In genomic region chr16:32665851-32666665, GRCm38 (mm10) we compare ENCODE assay signal across 7 mouse cellular contexts. TPM values are rescaled to one million over a fixed set of nuclear protein-coding genes. Genes with fewer than 3 reads are reported as not detected.
DNase-seq lines count a peak whose midpoint lies in the region; ATAC-seq and TF ChIP-seq lines count a peak whose summit lies in the region.

No protein-coding gene starts in this region.

- no peaks in the 10 kb centered on the region for H3K79me2 ChIP-seq in CH12.LX (replicated peaks; ENCODE audit: control insufficient read depth, extremely low read depth, insufficient read depth, poor library complexity, severe bottlenecking)

- no peaks in the 10 kb centered on the region for H3K9me3 ChIP-seq in CH12.LX (replicated peaks; ENCODE audit: low read length)
- H3K9me3 ChIP-seq in forebrain, embryonic 12.5 days = no peaks in the 10 kb centered on the region
- H3K9me3 ChIP-seq in intestine, postnatal 0 days (ENCODE audit: control insufficient read depth) = no peaks in the 10 kb centered on the region

- peak; percentile 40; the same call in 1 of the 2 replicates for TF ChIP-seq POLR2A in CH12.LX (IDR thresholded peaks at IDR 0.05; ENCODE audit: low read depth, low read length)
- TF ChIP-seq POLR2A in thymus, adult 2 months (IDR thresholded peaks at IDR 0.05; ENCODE audit: control insufficient read depth, extremely low read depth, insufficient read depth, low read length, poor library complexity) = no peak

- TF ChIP-seq EP300 in CH12.LX (IDR thresholded peaks at IDR 0.05; ENCODE audit: low read length) = peak; percentile 88

- H3K9ac ChIP-seq in CH12.LX (ENCODE audit: insufficient read depth, low read depth) = no peak overlapping the region
- H3K9ac ChIP-seq in forebrain, embryonic 12.5 days = 0 out of 2 replicates have a peak overlapping the region, but pooled peaks have one; percentile 2
- no peak overlapping the region for H3K9ac ChIP-seq in intestine, postnatal 0 days (ENCODE audit: low read depth, low read length)

- peak overlapping the region; percentile 60; the same call in 1 of the 2 replicates for H3K4me2 ChIP-seq in CH12.LX (ENCODE audit: insufficient read depth, low read depth, poor library complexity, severe bottlenecking)
- peak overlapping the region; percentile 2; the same call in 1 of the 2 replicates for H3K4me2 ChIP-seq in forebrain, embryonic 12.5 days
- no peak overlapping the region for H3K4me2 ChIP-seq in intestine, postnatal 0 days (replicated peaks; ENCODE audit: low read depth)

- no peak for ATAC-seq in forebrain, embryonic 12.5 days (ENCODE audit: low FRiP score)
- peak; percentile 61 for ATAC-seq in intestine, postnatal 0 days

- H3K4me1 ChIP-seq in CH12.LX (ENCODE audit: control insufficient read depth in 1 of 2, insufficient read depth in 2 of 2) = peaks cover 42 to 81% of the 10 kb centered on the region in 2 experiments
- peaks cover 53% of the 10 kb centered on the region for H3K4me1 ChIP-seq in forebrain, embryonic 12.5 days
- H3K4me1 ChIP-seq in intestine, postnatal 0 days (replicated peaks; ENCODE audit: control insufficient read depth, insufficient read depth, low read length) = peaks cover 10% of the 10 kb centered on the region
- peaks cover 59% of the 10 kb centered on the region for H3K4me1 ChIP-seq in thymus, adult 2 months (replicated peaks; ENCODE audit: control insufficient read depth, insufficient read depth, low read length)

- peaks cover 0 to 51% of the 10 kb centered on the region in 2 experiments for H3K36me3 ChIP-seq in CH12.LX (replicated peaks in 1 of 2; ENCODE audit: control insufficient read depth in 1 of 2, insufficient read depth in 1 of 2, low read length in 1 of 2)
- peaks cover 16% of the 10 kb centered on the region for H3K36me3 ChIP-seq in forebrain, embryonic 12.5 days (replicated peaks)
- peaks cover 12% of the 10 kb centered on the region for H3K36me3 ChIP-seq in intestine, postnatal 0 days (ENCODE audit: control insufficient read depth, insufficient read depth)
- peaks cover 28% of the 10 kb centered on the region for H3K36me3 ChIP-seq in thymus, adult 2 months (ENCODE audit: control insufficient read depth, insufficient read depth, low read length)

- dilution Hi-C loops in CH12.LX (cut with MboI; ENCODE audit: extremely low pct_ligation_motif_present, extremely low pct_unique_long_range_greater_than_20kb, low sequenced_read_pairs) = no loop called here

- peak overlapping the region in 1 of 3 experiments; percentile 11 for H3K4me3 ChIP-seq in CH12.LX (replicated peaks in 1 of 3; ENCODE audit: low read depth in 2 of 3, low read length in 2 of 3, poor library complexity in 1 of 3)
- H3K4me3 ChIP-seq in forebrain, embryonic 12.5 days (replicated peaks) = no peak overlapping the region
- no peak overlapping the region for H3K4me3 ChIP-seq in intestine, postnatal 0 days (ENCODE audit: low read depth, low read length)
- no peak overlapping the region for H3K4me3 ChIP-seq in thymus, adult 2 months (ENCODE audit: control insufficient read depth, insufficient read depth, low read length)

- H3K27me3 ChIP-seq in CH12.LX (replicated peaks) = no peaks in the 10 kb centered on the region
- no peaks in the 10 kb centered on the region for H3K27me3 ChIP-seq in forebrain, embryonic 12.5 days
- no peaks in the 10 kb centered on the region for H3K27me3 ChIP-seq in intestine, postnatal 0 days (replicated peaks; ENCODE audit: control insufficient read depth, insufficient read depth, low read length)
- no peaks in the 10 kb centered on the region for H3K27me3 ChIP-seq in thymus, adult 2 months (ENCODE audit: control insufficient read depth, insufficient read depth, low read length)

- peak overlapping the region; percentile 46 for H3K27ac ChIP-seq in CH12.LX (ENCODE audit: insufficient read depth, low read depth)
- H3K27ac ChIP-seq in forebrain, embryonic 12.5 days = peak overlapping the region; percentile 46
- peak overlapping the region; percentile 66; the same call in 1 of the 2 replicates for H3K27ac ChIP-seq in intestine, postnatal 0 days (ENCODE audit: low read depth, low read length)
- no peak overlapping the region for H3K27ac ChIP-seq in thymus, adult 2 months (ENCODE audit: control insufficient read depth, insufficient read depth, low read length)

- in situ Hi-C loops in CH12.LX (cut with MboI; ENCODE audit: low pct_ligation_motif_present, low pct_unique_long_range_greater_than_20kb, low sequenced_read_pairs) = no loop called here

- DNase-seq in CH12.LX (ENCODE audit: extremely low read depth) (peak; percentile 70), ES-CJ7 (ENCODE audit: low read depth, low spot score) (peak; percentile 80)
- peak; percentile 60 to 80 for DNase-seq in lung, postnatal 4 days
- no peak for DNase-seq in thymus, adult 2 months
- DNase-seq in frontal cortex, postnatal 25 days (ENCODE audit: low spot score in 2 of 2) = no peak

- WGBS in forebrain, embryonic 12.5 days = 46% methylated on average over 11 of the region's 11 CpGs
- WGBS in intestine, postnatal 0 days = 30% methylated on average over 11 of the region's 11 CpGs
- WGBS in thymus, adult 2 months = 85% methylated on average over 11 of the region's 11 CpGs

- TF ChIP-seq RAD21 in CH12.LX (IDR thresholded peaks at IDR 0.05; ENCODE audit: low read depth, low read length) = no peak

- TF ChIP-seq CTCF in CH12.LX (conservative IDR thresholded peaks at IDR 0.05 in 1 of 2, IDR thresholded peaks at IDR 0.05 in 1 of 2; ENCODE audit: low read depth in 2 of 2, low read length in 2 of 2) = no peak
- TF ChIP-seq CTCF in intestine, postnatal 0 days (IDR thresholded peaks at IDR 0.05; ENCODE audit: low read depth) = no peak
- TF ChIP-seq CTCF in thymus, adult 2 months (IDR thresholded peaks at IDR 0.05; ENCODE audit: borderline replicate concordance, control insufficient read depth, extremely low read depth, insufficient read depth, low read length, poor library complexity) = no peak

TF ChIP-seq in CH12.LX, 34 proteins besides CTCF, POLR2A, EP300 and RAD21:
- TF ChIP-seq USF2 (conservative IDR thresholded peaks at IDR 0.05; ENCODE audit: low read depth, low read length) (no peak), TCF12 (IDR thresholded peaks at IDR 0.05; ENCODE audit: low read depth, low read length) (peak; percentile 72), ETS1 (conservative IDR thresholded peaks at IDR 0.05; ENCODE audit: low read depth, low read length) (peak; percentile 54), PAX5 (IDR thresholded peaks at IDR 0.05; ENCODE audit: low read length) (no peak), ZMIZ1 (IDR thresholded peaks at IDR 0.05; ENCODE audit: low read depth, low read length) (no peak), IRF4 (IDR thresholded peaks at IDR 0.05; ENCODE audit: low read depth, low read length) (peak; percentile 90), ELF1 (IDR thresholded peaks at IDR 0.05; ENCODE audit: low read depth, low read length) (peak; percentile 48; the same call in 1 of the 2 replicates), BHLHE40 (IDR thresholded peaks at IDR 0.05; ENCODE audit: low read depth, low read length) (peak; percentile 56), MEF2A (IDR thresholded peaks at IDR 0.05; ENCODE audit: borderline replicate concordance, low read depth, low read length) (peak; percentile 75), CHD2 (IDR thresholded peaks at IDR 0.05; ENCODE audit: low read length) (peak; percentile 80), HCFC1 (IDR thresholded peaks at IDR 0.05; ENCODE audit: low read depth, low read length) (peak; percentile 31), NRF1 (IDR thresholded peaks at IDR 0.05; ENCODE audit: low read depth, low read length) (no peak), MAZ (IDR thresholded peaks at IDR 0.05; ENCODE audit: low read depth, low read length) (peak; percentile 38; the same call in 1 of the 2 replicates), ZC3H11A (IDR thresholded peaks at IDR 0.05; ENCODE audit: low read depth, low read length) (no peak), JUND (conservative IDR thresholded peaks at IDR 0.05; ENCODE audit: low read depth, low read length) (0 out of 2 replicates have a peak, but pooled peaks have one; percentile 11), POLR2AphosphoS2 (IDR thresholded peaks at IDR 0.05; ENCODE audit: low read depth, low read length) (no peak), SIN3A (IDR thresholded peaks at IDR 0.05; ENCODE audit: low read length) (peak; percentile 10; the same call in 1 of the 2 replicates), MYC (IDR thresholded peaks at IDR 0.05; ENCODE audit: low read depth, low read length) (no peak), TBP (conservative IDR thresholded peaks at IDR 0.05; ENCODE audit: low read depth, low read length) (no peak), UBTF (IDR thresholded peaks at IDR 0.05; ENCODE audit: low read depth, low read length) (peak; percentile 30), SMC3 (IDR thresholded peaks at IDR 0.05; ENCODE audit: low read depth, low read length) (peak; percentile 7; the same call in 1 of the 2 replicates), RCOR1 (conservative IDR thresholded peaks at IDR 0.05; ENCODE audit: low read depth, low read length) (peak; percentile 83)
TF ChIP-seq in CH12.LX: peak in this region for 14.

RNA-seq across cellular contexts. Expression of gene Tnk2, which starts 22.4 kb away (rescaled TPM):
- total RNA-seq in CH12.LX (2012; rRNA removed) (31.9 and 35.9 TPM in 2 replicates), CH12.LX (2014; rRNA removed) (14.7 and 18.8 TPM in 2 replicates)
- polyA plus RNA-seq in CH12.LX (2012; ENCODE audit: insufficient read length, low read depth) = 62.2 and 67.7 TPM in 2 replicates
- 13.9 and 14.2 TPM in 2 replicates for polyA plus RNA-seq in forebrain, embryonic 12.5 days (2016; fragmentation: Nextera tagmentation; extraction: Ambion mirVana)
- polyA plus RNA-seq in intestine, postnatal 0 days (2015; fragmentation: Nextera tagmentation; extraction: Ambion mirVana) = 8.0 and 9.6 TPM in 2 replicates
- 479 and 508 TPM in 2 replicates for polyA plus RNA-seq in thymus, adult 2 months (2012; rRNA removed)

RNA-seq across cellular contexts. Expression of gene Tfrc, which starts 57.3 kb away (rescaled TPM):
- total RNA-seq in CH12.LX (2012; rRNA removed) = 328 and 358 TPM in 2 replicates
- total RNA-seq in CH12.LX (2014; rRNA removed) = 840 and 921 TPM in 2 replicates
- polyA plus RNA-seq in CH12.LX (2012; ENCODE audit: insufficient read length, low read depth) = 186 and 190 TPM in 2 replicates
- 59.2 and 65.4 TPM in 2 replicates for polyA plus RNA-seq in forebrain, embryonic 12.5 days (2016; fragmentation: Nextera tagmentation; extraction: Ambion mirVana)
- 23.1 and 23.7 TPM in 2 replicates for polyA plus RNA-seq in intestine, postnatal 0 days (2015; fragmentation: Nextera tagmentation; extraction: Ambion mirVana)
- 11.7 and 14.2 TPM in 2 replicates for polyA plus RNA-seq in thymus, adult 2 months (2012; rRNA removed)

Comparison
In these comparisons a context has a peak if more than half of its experiments do, and no peak if none do; other contexts are left out.
1. DNase-seq: peak in CH12.LX (single experiment), ES-CJ7 (single experiment) and lung, postnatal 4 days (2 of 2); none in thymus, adult 2 months (single experiment) and frontal cortex, postnatal 25 days (0 of 2).